Mouse (Mus musculus) MEL (cell line): ENCODE measurements around the gene Sh3rf3.

Experiments used
- CHD2 ChIP-seq: IDR thresholded peaks from 2 replicates; pipeline ENCODE4 v1.6.1; 2011; ENCODE audit warnings: low read length, improper control_type of control experiment
- CTCF ChIP-seq, 3 experiments: IDR thresholded peaks in 2 of 3; conservative IDR thresholded peaks in 1 of 3; 2 replicates each; pipeline ENCODE4 v1.5.1; 2011 to 2012; ENCODE audit warnings: low read length in 3 of 3, low read depth in 2 of 3, mild to moderate bottlenecking in 2 of 3, improper control_type of control experiment in 1 of 3, inconsistent platforms in 1 of 3, mixed read lengths in 1 of 3, moderate library complexity in 1 of 3; ENCODE audit not compliant: control insufficient read depth in 1 of 3, insufficient read depth in 1 of 3, poor library complexity in 1 of 3, severe bottlenecking in 1 of 3
- ELF1 ChIP-seq: IDR thresholded peaks from 2 replicates; pipeline ENCODE4 v1.6.1; 2014; ENCODE audit warnings: low read depth, mild to moderate bottlenecking, inconsistent platforms, low read length, improper control_type of control experiment, moderate library complexity
- ETS1 ChIP-seq: IDR thresholded peaks from 2 replicates; pipeline ENCODE4 v1.6.1; 2012; ENCODE audit warnings: low read depth, mild to moderate bottlenecking, inconsistent platforms, low read length, improper control_type of control experiment, moderate library complexity
- MAX ChIP-seq: IDR thresholded peaks from 2 replicates; pipeline ENCODE4 v1.6.1; 2011; ENCODE audit warnings: low read length, improper control_type of control experiment
- MYC ChIP-seq: IDR thresholded peaks from 2 replicates; pipeline ENCODE4 v1.6.1; 2011; ENCODE audit warnings: low read depth, mild to moderate bottlenecking, low read length, improper control_type of control experiment, moderate library complexity
- POLR2AphosphoS2 ChIP-seq: IDR thresholded peaks from 2 replicates; pipeline ENCODE4 v1.6.1; 2011; ENCODE audit warnings: low read length, improper control_type of control experiment
- TCF12 ChIP-seq: IDR thresholded peaks from 2 replicates; pipeline ENCODE4 v1.6.1; 2014; ENCODE audit warnings: low read depth, mild to moderate bottlenecking, inconsistent platforms, low read length, improper control_type of control experiment, moderate library complexity
- USF1 ChIP-seq: IDR thresholded peaks from 2 replicates; pipeline ENCODE4 v1.6.1; 2014; ENCODE audit warnings: low read depth, mild to moderate bottlenecking, inconsistent platforms, low read length, improper control_type of control experiment, moderate library complexity

DNA sequence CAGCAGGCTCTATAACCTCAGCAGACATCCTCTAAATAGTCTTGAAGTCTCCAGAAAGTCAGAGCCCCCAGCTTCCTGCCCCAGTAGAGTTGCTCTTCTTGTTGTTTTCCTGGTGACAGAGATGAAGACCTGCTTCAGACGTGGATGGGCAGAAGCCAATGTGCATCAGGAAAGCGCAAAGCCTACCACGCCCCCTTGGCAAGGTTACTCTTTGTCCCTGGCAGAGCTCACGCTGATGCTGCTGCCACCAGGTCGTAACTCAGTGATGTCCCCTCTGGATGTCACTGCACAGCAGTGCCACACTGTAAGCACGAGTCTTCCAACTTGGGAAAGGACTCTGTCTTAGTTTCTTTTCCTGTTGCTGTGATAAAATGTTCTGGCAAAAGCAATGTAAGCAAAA, 253.6 kb downstream of the Sh3rf3 start:
- TF ChIP-seq MYC, result no peak
- TF ChIP-seq MAX, result no peak
- no peak for TF ChIP-seq CTCF (IDR thresholded peaks at IDR 0.05 in 2 of 3, conservative IDR thresholded peaks at IDR 0.05 in 1 of 3; ENCODE audit: control insufficient read depth in 1 of 3, insufficient read depth in 1 of 3, low read depth in 2 of 3, low read length in 3 of 3, poor library complexity in 1 of 3, severe bottlenecking in 1 of 3)
- no peak for TF ChIP-seq POLR2AphosphoS2
- TF ChIP-seq TCF12, result no peak
- TF ChIP-seq CHD2, result no peak
- TF ChIP-seq ETS1, result no peak
- no peak for TF ChIP-seq USF1
- TF ChIP-seq ELF1, result no peak
